Mouse (Mus musculus): ENCODE measurements around the gene Mtmr1. TPM values are rescaled to one million over a fixed set of nuclear protein-coding genes. Genes with fewer than 3 reads are reported as not detected.
"Not testable (repeated sequence)": the region's sequence is repeated elsewhere in the genome, so short reads cannot be mapped to it uniquely, and the experiment has no call there.

The Mtmr1 gene
- 3.6 and 6.0 TPM in 2 replicates for total RNA-seq (2012; rRNA removed)

- Histone ChIP-seq H3K9ac (ENCODE audit: insufficient read depth, low read depth, low read length, poor library complexity, severe bottlenecking) (peak within 1 kb of the TSS; percentile 61), H3K9me3 (ENCODE audit: control insufficient read depth, insufficient read depth, low read depth, low read length) (no peaks in the 10 kb centered on the region), H3K4me1 (ENCODE audit: control insufficient read depth in 2 of 2, insufficient read depth in 2 of 2, low read length in 2 of 2, poor library complexity in 1 of 2) (no peaks in the 10 kb centered on the region), H3K27ac (ENCODE audit: insufficient read depth, low read depth, low read length, poor library complexity, severe bottlenecking) (no peak within 1 kb of the TSS), H3K4me3 (ENCODE audit: insufficient read depth in 1 of 2, low read depth in 1 of 2, low read length in 2 of 2, poor library complexity in 1 of 2, severe bottlenecking in 1 of 2) (peak within 1 kb of the TSS; percentile 63 to 72), H3K36me3 (ENCODE audit: control insufficient read depth, insufficient read depth, low read length, poor library complexity, severe bottlenecking) (no peaks in the 10 kb centered on the region)
- TF ChIP-seq ZC3H11A (IDR thresholded peaks at IDR 0.05; ENCODE audit: borderline replicate concordance, low read depth, low read length): no peak
- no peak for TF ChIP-seq MAFK (IDR thresholded peaks at IDR 0.05; ENCODE audit: insufficient read depth, low read depth, low read length)
- no peak for TF ChIP-seq ZNF384 (IDR thresholded peaks at IDR 0.05; ENCODE audit: low read depth, low read length)
- no peak for TF ChIP-seq CHD2 (IDR thresholded peaks at IDR 0.05; ENCODE audit: low read depth, low read length)
- no peak for TF ChIP-seq HCFC1 (IDR thresholded peaks at IDR 0.05; ENCODE audit: borderline replicate concordance, insufficient read depth, low read length)
- peak; percentile 33 for DNase-seq (ENCODE audit: low read depth, low spot score)
- in situ Hi-C loops (cut with MboI; ENCODE audit: low sequenced_read_pairs in 2 of 2, unreplicated experiment in 2 of 2): no loop called here
These were observed at the start of gene Mtmr1 for GRCm38 (mm10) chrX:71364554-71364991. Mtmr1 (plus strand) TSS chrX:71364760.

GRCm38 (mm10) chrX:71352033-71352432, 12.5 kb upstream of the Mtmr1 start:
- no peak overlapping the region for H3K27ac ChIP-seq (ENCODE audit: insufficient read depth, low read depth, low read length, poor library complexity, severe bottlenecking)
- H3K4me1 ChIP-seq (ENCODE audit: control insufficient read depth in 2 of 2, insufficient read depth in 2 of 2, low read length in 2 of 2, poor library complexity in 1 of 2): no peaks in the 10 kb centered on the region
- H3K9me3 ChIP-seq (ENCODE audit: control insufficient read depth, insufficient read depth, low read depth, low read length): no peaks in the 10 kb centered on the region
- no peak for DNase-seq (ENCODE audit: low read depth, low spot score)
- TF ChIP-seq HCFC1 (IDR thresholded peaks at IDR 0.05; ENCODE audit: borderline replicate concordance, insufficient read depth, low read length) (no peak), ZNF384 (IDR thresholded peaks at IDR 0.05; ENCODE audit: low read depth, low read length) (no peak), ZC3H11A (IDR thresholded peaks at IDR 0.05; ENCODE audit: borderline replicate concordance, low read depth, low read length) (0 out of 2 replicates have a peak, but pooled peaks have one; percentile 5), CHD2 (IDR thresholded peaks at IDR 0.05; ENCODE audit: low read depth, low read length) (no peak), MAFK (IDR thresholded peaks at IDR 0.05; ENCODE audit: insufficient read depth, low read depth, low read length) (no peak)
- H3K36me3 ChIP-seq (ENCODE audit: control insufficient read depth, insufficient read depth, low read length, poor library complexity, severe bottlenecking): no peaks in the 10 kb centered on the region
- no peak overlapping the region for H3K4me3 ChIP-seq (ENCODE audit: insufficient read depth in 1 of 2, low read depth in 1 of 2, low read length in 2 of 2, poor library complexity in 1 of 2, severe bottlenecking in 1 of 2)
- in situ Hi-C loops (cut with MboI; ENCODE audit: low sequenced_read_pairs in 2 of 2, unreplicated experiment in 2 of 2): no loop called here
- H3K9ac ChIP-seq (ENCODE audit: insufficient read depth, low read depth, low read length, poor library complexity, severe bottlenecking): no peak overlapping the region

DNA sequence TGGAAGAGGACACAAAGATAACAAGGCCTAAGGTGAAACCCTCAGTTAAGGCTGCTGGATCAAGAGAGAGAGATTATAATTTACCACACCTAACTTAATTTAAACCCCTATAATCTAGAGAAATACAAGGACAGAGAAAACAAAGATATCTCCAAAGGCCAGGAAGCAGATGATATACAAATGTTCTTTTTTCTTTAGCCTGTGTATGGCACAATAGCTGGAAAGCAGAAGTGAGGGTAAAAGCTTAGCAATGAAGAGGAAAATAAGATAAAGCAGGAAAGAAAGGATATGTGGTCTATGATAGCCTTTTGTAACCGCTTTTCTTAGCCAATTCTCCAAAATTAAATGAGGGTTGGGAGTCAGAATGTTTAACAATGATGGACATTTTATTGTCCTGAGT, 9.2 kb upstream of the Mtmr1 start:
- no peak overlapping the region for H3K27ac ChIP-seq (ENCODE audit: insufficient read depth, low read depth, low read length, poor library complexity, severe bottlenecking)
- H3K4me1 ChIP-seq (ENCODE audit: control insufficient read depth in 2 of 2, insufficient read depth in 2 of 2, low read length in 2 of 2, poor library complexity in 1 of 2): no peaks in the 10 kb centered on the region
- no peaks in the 10 kb centered on the region for H3K36me3 ChIP-seq (ENCODE audit: control insufficient read depth, insufficient read depth, low read length, poor library complexity, severe bottlenecking)
- no peak for TF ChIP-seq MAFK (IDR thresholded peaks at IDR 0.05; ENCODE audit: insufficient read depth, low read depth, low read length)
- TF ChIP-seq CHD2 (IDR thresholded peaks at IDR 0.05; ENCODE audit: low read depth, low read length): no peak
- TF ChIP-seq HCFC1 (IDR thresholded peaks at IDR 0.05; ENCODE audit: borderline replicate concordance, insufficient read depth, low read length): no peak
- no peak for TF ChIP-seq ZC3H11A (IDR thresholded peaks at IDR 0.05; ENCODE audit: borderline replicate concordance, low read depth, low read length)
- TF ChIP-seq ZNF384 (IDR thresholded peaks at IDR 0.05; ENCODE audit: low read depth, low read length): no peak
- no peak overlapping the region for H3K4me3 ChIP-seq (ENCODE audit: insufficient read depth in 1 of 2, low read depth in 1 of 2, low read length in 2 of 2, poor library complexity in 1 of 2, severe bottlenecking in 1 of 2)
- DNase-seq (ENCODE audit: low read depth, low spot score): no peak
- no peaks in the 10 kb centered on the region for H3K9me3 ChIP-seq (ENCODE audit: control insufficient read depth, insufficient read depth, low read depth, low read length)
- H3K9ac ChIP-seq (ENCODE audit: insufficient read depth, low read depth, low read length, poor library complexity, severe bottlenecking): no peak overlapping the region
- in situ Hi-C loops (cut with MboI; ENCODE audit: low sequenced_read_pairs in 2 of 2, unreplicated experiment in 2 of 2): no loop called here

GRCm38 (mm10) chrX:71361793-71362192, 2.8 kb upstream of the Mtmr1 start:
- H3K9ac ChIP-seq (ENCODE audit: insufficient read depth, low read depth, low read length, poor library complexity, severe bottlenecking); in situ Hi-C loops (cut with MboI; ENCODE audit: low sequenced_read_pairs in 2 of 2, unreplicated experiment in 2 of 2); H3K9me3 ChIP-seq (ENCODE audit: control insufficient read depth, insufficient read depth, low read depth, low read length); DNase-seq (ENCODE audit: low read depth, low spot score); H3K36me3 ChIP-seq (ENCODE audit: control insufficient read depth, insufficient read depth, low read length, poor library complexity, severe bottlenecking); H3K4me1 ChIP-seq (ENCODE audit: control insufficient read depth in 2 of 2, insufficient read depth in 2 of 2, low read length in 2 of 2, poor library complexity in 1 of 2); H3K4me3 ChIP-seq (ENCODE audit: insufficient read depth in 1 of 2, low read depth in 1 of 2, low read length in 2 of 2, poor library complexity in 1 of 2, severe bottlenecking in 1 of 2); H3K27ac ChIP-seq (ENCODE audit: insufficient read depth, low read depth, low read length, poor library complexity, severe bottlenecking): not testable (repeated sequence)

GRCm38 (mm10) chrX:71364062-71364461, 498 bp upstream of the Mtmr1 start:
- no peaks in the 10 kb centered on the region for H3K4me1 ChIP-seq (ENCODE audit: control insufficient read depth in 2 of 2, insufficient read depth in 2 of 2, low read length in 2 of 2, poor library complexity in 1 of 2)
- in situ Hi-C loops (cut with MboI; ENCODE audit: low sequenced_read_pairs in 2 of 2, unreplicated experiment in 2 of 2): no loop called here
- DNase-seq (ENCODE audit: low read depth, low spot score): no peak
- H3K9ac ChIP-seq (ENCODE audit: insufficient read depth, low read depth, low read length, poor library complexity, severe bottlenecking): no peak overlapping the region
- TF ChIP-seq HCFC1 (IDR thresholded peaks at IDR 0.05; ENCODE audit: borderline replicate concordance, insufficient read depth, low read length) (no peak), ZC3H11A (IDR thresholded peaks at IDR 0.05; ENCODE audit: borderline replicate concordance, low read depth, low read length) (no peak), MAFK (IDR thresholded peaks at IDR 0.05; ENCODE audit: insufficient read depth, low read depth, low read length) (no peak), CHD2 (IDR thresholded peaks at IDR 0.05; ENCODE audit: low read depth, low read length) (no peak), ZNF384 (IDR thresholded peaks at IDR 0.05; ENCODE audit: low read depth, low read length) (no peak)
- H3K4me3 ChIP-seq (ENCODE audit: insufficient read depth in 1 of 2, low read depth in 1 of 2, low read length in 2 of 2, poor library complexity in 1 of 2, severe bottlenecking in 1 of 2): peak overlapping the region; percentile 63 to 72; a peak in 3 of 4 replicates
- H3K27ac ChIP-seq (ENCODE audit: insufficient read depth, low read depth, low read length, poor library complexity, severe bottlenecking): no peak overlapping the region
- no peaks in the 10 kb centered on the region for H3K9me3 ChIP-seq (ENCODE audit: control insufficient read depth, insufficient read depth, low read depth, low read length)
- no peaks in the 10 kb centered on the region for H3K36me3 ChIP-seq (ENCODE audit: control insufficient read depth, insufficient read depth, low read length, poor library complexity, severe bottlenecking)
